Mouse (Mus musculus) adrenal gland, postnatal 10 days (tissue): ENCODE results near the gene Pomgnt1. TPM values are rescaled to one million over a fixed set of nuclear protein-coding genes. Genes with fewer than 3 reads are reported as not detected.
A peak's percentile ranks its signal among the peaks of the same experiment; 100 is the strongest.

Source experiments
- DNase-seq: peaks from one replicate; pipeline ENCODE4 v3.0.0; 2021; ENCODE audit warnings: mixed read lengths
- long read RNA-seq, 2 experiments: library from polyadenylated mRNA; stranded (forward); transcript quantifications; one replicate each; pipeline ENCODE4 v2.0.0; 2021
- total RNA-seq, 2 experiments: library from RNA; stranded (reverse); gene quantifications; 2 replicates each; pipeline ENCODE4 v1.2.3; 2021

The Pomgnt1 gene
- 10 to 100 TPM; 66.1 to 73.4 TPM for total RNA-seq
- long read RNA-seq, experiment 1, transcript Pomgnt1-203 (22 exons, 2,719 nt) = major isoform, 148 of 189 reads
- long read RNA-seq, experiment 1, partial matches to known transcripts = 12 of 189 reads
- long read RNA-seq, experiment 1, other reads (novel, unspliced or antisense) = 29 of 189 reads
- long read RNA-seq, experiment 2, transcript Pomgnt1-203 (22 exons, 2,719 nt) = major isoform, 126 of 150 reads
- long read RNA-seq, experiment 2, partial matches to known transcripts = 3 of 150 reads
- long read RNA-seq, experiment 2, other reads (novel, unspliced or antisense) = 19 of 150 reads

- peak; percentile 86 for DNase-seq
Measured at GRCm38 (mm10) chr4:116123602-116124519, at the start of gene Pomgnt1, which contains the start of gene Rad54l. TSS of gene Pomgnt1 (plus strand) at chr4:116123840. TSS of gene Rad54l (minus strand) at chr4:116123690.

- DNase-seq = no peak
Measured at GRCm38 (mm10) chr4:116074145-116074675, 49.4 kb upstream of the Pomgnt1 start.

GRCm38 (mm10) chr4:116074861-116075620, 48.6 kb upstream of the Pomgnt1 start, which contains the start of the genes Uqcrh and Lrrc41:
TSS of gene Uqcrh (minus strand) at chr4:116075071.
TSS of gene Lrrc41 (plus strand) at chr4:116075269.
- DNase-seq = peak; percentile 97

GRCm38 (mm10) chr4:116075631-116076368, 47.8 kb upstream of the Pomgnt1 start:
- DNase-seq = peak; percentile 82

- DNase-seq = peak; percentile 70
Measured at GRCm38 (mm10) chr4:116076369-116077231, 47.0 kb upstream of the Pomgnt1 start.

- DNase-seq = peak; percentile 25
Measured at GRCm38 (mm10) chr4:116077240-116078095, 46.2 kb upstream of the Pomgnt1 start.

- no peak for DNase-seq
Measured at GRCm38 (mm10) chr4:116088510-116089249, 35.0 kb upstream of the Pomgnt1 start.

- no peak for DNase-seq
Measured at GRCm38 (mm10) chr4:116096291-116096690, 27.3 kb upstream of the Pomgnt1 start.

GRCm38 (mm10) chr4:116097211-116097610, 26.4 kb upstream of the Pomgnt1 start:
- DNase-seq = no peak

- no peak for DNase-seq
Measured at GRCm38 (mm10) chr4:116100959-116101358, 22.7 kb upstream of the Pomgnt1 start.

- DNase-seq = no peak
Measured at GRCm38 (mm10) chr4:116105278-116105677, 18.4 kb upstream of the Pomgnt1 start.

- DNase-seq = no peak
Measured at GRCm38 (mm10) chr4:116110695-116111094, 12.9 kb upstream of the Pomgnt1 start.

- no peak for DNase-seq
Measured at GRCm38 (mm10) chr4:116111486-116111885, 12.2 kb upstream of the Pomgnt1 start.

GRCm38 (mm10) chr4:116122762-116123161, 878 bp upstream of the Pomgnt1 start:
- no peak for DNase-seq

GRCm38 (mm10) chr4:116125803-116126386, 2.3 kb downstream of the Pomgnt1 start:
- DNase-seq = no peak

- DNase-seq = no peak
Measured at GRCm38 (mm10) chr4:116127956-116128355, 4.3 kb downstream of the Pomgnt1 start.

GRCm38 (mm10) chr4:116133126-116133525, 9.5 kb downstream of the Pomgnt1 start:
- DNase-seq = no peak

GRCm38 (mm10) chr4:116134990-116135389, 11.3 kb downstream of the Pomgnt1 start:
- DNase-seq = no peak
